Comparison of ENCODE assay signal across 13 mouse cellular contexts in the genomic region with DNA sequence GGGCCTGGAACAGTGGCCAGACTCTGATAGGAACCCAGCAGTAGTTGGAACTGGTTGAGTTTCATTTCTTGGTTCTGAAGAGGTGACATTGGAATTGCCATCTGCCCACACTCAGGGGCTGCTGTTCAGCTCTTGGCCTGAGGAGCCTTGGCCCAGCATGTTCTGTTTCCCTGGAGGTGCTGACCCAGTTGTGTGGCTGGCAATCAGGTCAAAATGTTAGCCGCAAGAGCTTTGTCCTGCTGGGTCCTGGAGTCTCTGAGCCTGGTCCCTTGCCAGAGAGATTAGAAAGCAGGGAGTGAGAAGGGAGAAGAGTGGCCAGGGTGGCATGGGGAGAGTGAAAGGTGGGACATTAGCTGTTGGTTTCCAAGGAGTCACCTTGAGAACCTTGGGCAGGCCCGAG. TPM values are rescaled to one million over a fixed set of nuclear protein-coding genes. Genes with fewer than 3 reads are reported as not detected.
DNase-seq lines count a peak whose midpoint lies in the region; ATAC-seq and TF ChIP-seq lines count a peak whose summit lies in the region.
"Had no signal": no experiment of that assay in that cellular context is flagged by ENCODE, and none has a peak within 500 bp of the region (broad histone marks: within the 10 kb centered on the region; RNA-seq: fewer than 3 reads in every experiment).

No protein-coding gene starts in this region.

- no peak for TF ChIP-seq EP300 in lung, postnatal 0 days (IDR thresholded peaks at IDR 0.05)
- no peak for TF ChIP-seq EP300 in stomach, postnatal 0 days (optimal IDR thresholded peaks at IDR 0.05)

- H3K36me3 ChIP-seq in embryonic facial prominence, embryonic 15.5 days: no peaks in the 10 kb centered on the region
- no peaks in the 10 kb centered on the region for H3K36me3 ChIP-seq in embryonic facial prominence, embryonic 10.5 days (replicated peaks)
- H3K36me3 ChIP-seq in lung, postnatal 0 days (ENCODE audit: insufficient read depth, low read length): no peaks in the 10 kb centered on the region
- H3K36me3 ChIP-seq in heart, embryonic 12.5 days: no peaks in the 10 kb centered on the region
- H3K36me3 ChIP-seq in stomach, postnatal 0 days (ENCODE audit: control insufficient read depth, insufficient read depth, low read length): no peaks in the 10 kb centered on the region
- H3K36me3 ChIP-seq: limb, embryonic 13.5 days had no signal

- TF ChIP-seq CTCF in lung, postnatal 0 days (IDR thresholded peaks at IDR 0.05): no peak
- TF ChIP-seq CTCF in lung, adult 2 months (IDR thresholded peaks at IDR 0.05; ENCODE audit: insufficient read depth, low read length): no peak
- no peak for TF ChIP-seq CTCF in stomach, postnatal 0 days (IDR thresholded peaks at IDR 0.05; ENCODE audit: low read depth)

- no peak for TF ChIP-seq POLR2A in lung, adult 2 months (IDR thresholded peaks at IDR 0.05; ENCODE audit: borderline replicate concordance, extremely low read depth, low read depth, low read length)

- 0 out of 2 replicates have a peak overlapping the region, but pooled peaks have one; percentile 69 for H3K27ac ChIP-seq in embryonic facial prominence, embryonic 15.5 days (replicated peaks)
- H3K27ac ChIP-seq in embryonic facial prominence, embryonic 10.5 days (replicated peaks): no peak overlapping the region
- H3K27ac ChIP-seq in lung, postnatal 0 days (ENCODE audit: low read length): peak overlapping the region; percentile 40; the same call in 1 of the 2 replicates
- H3K27ac ChIP-seq in heart, embryonic 12.5 days (ENCODE audit: poor library complexity, severe bottlenecking): 0 out of 2 replicates have a peak overlapping the region, but pooled peaks have one; percentile 19
- peak overlapping the region; percentile 70 for H3K27ac ChIP-seq in stomach, postnatal 0 days (replicated peaks)
- H3K27ac ChIP-seq: limb, embryonic 13.5 days; macrophage had no signal

- H3K4me2 ChIP-seq in embryonic facial prominence, embryonic 15.5 days (replicated peaks): no peak overlapping the region
- H3K4me2 ChIP-seq in lung, postnatal 0 days (replicated peaks; ENCODE audit: low read depth, low read length): no peak overlapping the region
- H3K4me2 ChIP-seq in heart, embryonic 12.5 days: no peak overlapping the region
- no peak overlapping the region for H3K4me2 ChIP-seq in stomach, postnatal 0 days (replicated peaks; ENCODE audit: low read depth)
- H3K4me2 ChIP-seq: limb, embryonic 13.5 days had no signal

- peaks cover 66% of the 10 kb centered on the region for H3K4me1 ChIP-seq in embryonic facial prominence, embryonic 15.5 days
- H3K4me1 ChIP-seq in embryonic facial prominence, embryonic 10.5 days: peaks cover 43% of the 10 kb centered on the region
- peaks cover 31% of the 10 kb centered on the region for H3K4me1 ChIP-seq in lung, postnatal 0 days (ENCODE audit: insufficient read depth, low read depth, low read length)
- peaks cover 43% of the 10 kb centered on the region for H3K4me1 ChIP-seq in lung, adult 2 months (ENCODE audit: control insufficient read depth, insufficient read depth, low read length)
- H3K4me1 ChIP-seq in heart, embryonic 12.5 days (replicated peaks): peaks cover 86% of the 10 kb centered on the region
- peaks cover 12% of the 10 kb centered on the region; the same call in 1 of the 2 replicates for H3K4me1 ChIP-seq in stomach, postnatal 0 days (replicated peaks; ENCODE audit: control insufficient read depth, insufficient read depth)

- no peaks in the 10 kb centered on the region for H3K27me3 ChIP-seq in embryonic facial prominence, embryonic 15.5 days
- peaks cover 11% of the 10 kb centered on the region for H3K27me3 ChIP-seq in embryonic facial prominence, embryonic 10.5 days (replicated peaks; ENCODE audit: low read depth, poor library complexity, severe bottlenecking)
- H3K27me3 ChIP-seq in lung, postnatal 0 days (replicated peaks; ENCODE audit: insufficient read depth, low read length): no peaks in the 10 kb centered on the region
- 0 out of 2 replicates have a peak, but pooled peaks cover 5% of the 10 kb centered on the region for H3K27me3 ChIP-seq in heart, embryonic 12.5 days (replicated peaks)
- H3K27me3 ChIP-seq in stomach, postnatal 0 days (ENCODE audit: control insufficient read depth, insufficient read depth, low read length): no peaks in the 10 kb centered on the region
- H3K27me3 ChIP-seq: limb, embryonic 13.5 days had no signal

- H3K9ac ChIP-seq in embryonic facial prominence, embryonic 15.5 days: no peak overlapping the region
- H3K9ac ChIP-seq in lung, postnatal 0 days (replicated peaks; ENCODE audit: low read depth): no peak overlapping the region
- 0 out of 2 replicates have a peak overlapping the region, but pooled peaks have one; percentile 57 for H3K9ac ChIP-seq in heart, embryonic 12.5 days
- H3K9ac ChIP-seq in stomach, postnatal 0 days (ENCODE audit: low read length): no peak overlapping the region
- H3K9ac ChIP-seq: limb, embryonic 13.5 days had no signal

- no peak overlapping the region for H3K4me3 ChIP-seq in embryonic facial prominence, embryonic 15.5 days (replicated peaks)
- no peak overlapping the region for H3K4me3 ChIP-seq in embryonic facial prominence, embryonic 10.5 days
- H3K4me3 ChIP-seq in lung, postnatal 0 days (ENCODE audit: low read depth, low read length): no peak overlapping the region
- no peak overlapping the region for H3K4me3 ChIP-seq in lung, adult 2 months (replicated peaks; ENCODE audit: extremely low read depth, low read depth, low read length)
- no peak overlapping the region for H3K4me3 ChIP-seq in heart, embryonic 12.5 days
- H3K4me3 ChIP-seq in stomach, postnatal 0 days (ENCODE audit: low read depth, low read length): no peak overlapping the region
- H3K4me3 ChIP-seq: erythroblast, embryonic 14.5 days; limb, embryonic 13.5 days had no signal

- DNase-seq in embryonic facial prominence, embryonic 10.5 days (ENCODE audit: low spot score): no peak
- no peak for DNase-seq in lung, postnatal 0 days (ENCODE audit: low spot score)
- no peak for DNase-seq in lung, adult 2 months
- no peak for DNase-seq in stomach, postnatal 0 days (ENCODE audit: low spot score)
- no peak for DNase-seq in frontal cortex, adult 2 months (ENCODE audit: extremely low spot score in 1 of 2, low spot score in 1 of 2)
- DNase-seq: kidney, adult 11 months; kidney, postnatal 4 days; right cerebral cortex, postnatal 14 days had no signal

- no peaks in the 10 kb centered on the region for H3K9me3 ChIP-seq in embryonic facial prominence, embryonic 15.5 days (replicated peaks)
- no peaks in the 10 kb centered on the region for H3K9me3 ChIP-seq in embryonic facial prominence, embryonic 10.5 days
- H3K9me3 ChIP-seq in lung, postnatal 0 days (ENCODE audit: low read length): no peaks in the 10 kb centered on the region
- H3K9me3 ChIP-seq in heart, embryonic 12.5 days (replicated peaks): no peaks in the 10 kb centered on the region
- no peaks in the 10 kb centered on the region for H3K9me3 ChIP-seq in stomach, postnatal 0 days (ENCODE audit: control insufficient read depth, low read length)
- H3K9me3 ChIP-seq: limb, embryonic 13.5 days had no signal

- no peak for ATAC-seq in embryonic facial prominence, embryonic 15.5 days (ENCODE audit: insufficient number of reproducible peaks, low FRiP score, low TSS enrichment, low read depth)
- no peak for ATAC-seq in lung, postnatal 0 days
- ATAC-seq in heart, embryonic 12.5 days (ENCODE audit: insufficient number of reproducible peaks, low FRiP score): no peak
- ATAC-seq in stomach, postnatal 0 days (ENCODE audit: low FRiP score, low TSS enrichment): no peak

- WGBS in embryonic facial prominence, embryonic 15.5 days: 80% methylated on average over 2 of the region's 2 CpGs
- WGBS in embryonic facial prominence, embryonic 10.5 days: 89% methylated on average over 2 of the region's 2 CpGs
- 52% methylated on average over 2 of the region's 2 CpGs for WGBS in lung, postnatal 0 days
- 46% methylated on average over 2 of the region's 2 CpGs for WGBS in lung, adult 2 months
- WGBS in heart, embryonic 12.5 days: 73% methylated on average over 2 of the region's 2 CpGs
- WGBS in stomach, postnatal 0 days: 58% methylated on average over 2 of the region's 2 CpGs

RNA-seq across cellular contexts. Expression of gene Baiap2, which starts 6.2 kb away (rescaled TPM):
- 36.8 and 42.0 TPM in 2 replicates for polyA plus RNA-seq in embryonic facial prominence, embryonic 15.5 days (2015; fragmentation: Nextera tagmentation; extraction: Ambion mirVana)
- 9.6 and 11.0 TPM in 2 replicates for polyA plus RNA-seq in embryonic facial prominence, embryonic 10.5 days (2016; fragmentation: Nextera tagmentation; extraction: Ambion mirVana)
- polyA plus RNA-seq in lung, postnatal 0 days (2015; fragmentation: Nextera tagmentation; extraction: Ambion mirVana): 42.9 and 52.6 TPM in 2 replicates
- 83.7 and 92.9 TPM in 2 replicates for polyA plus RNA-seq in lung, adult 2 months (2012; rRNA removed)
- polyA plus RNA-seq in heart, embryonic 12.5 days (2016; fragmentation: Nextera tagmentation; extraction: Ambion mirVana): 15.6 and 16.4 TPM in 2 replicates
- 35.1 and 39.2 TPM in 2 replicates for polyA plus RNA-seq in stomach, postnatal 0 days (2015; fragmentation: Nextera tagmentation; extraction: Ambion mirVana)
- 229 and 240 TPM in 2 replicates for polyA plus RNA-seq in frontal cortex, adult 2 months (2012; rRNA removed)

RNA-seq across cellular contexts. Expression of gene Chmp6, which starts 35.6 kb away (rescaled TPM):
- 93.8 and 95.1 TPM in 2 replicates for polyA plus RNA-seq in embryonic facial prominence, embryonic 15.5 days (2015; fragmentation: Nextera tagmentation; extraction: Ambion mirVana)
- polyA plus RNA-seq in embryonic facial prominence, embryonic 10.5 days (2016; fragmentation: Nextera tagmentation; extraction: Ambion mirVana): 117 and 120 TPM in 2 replicates
- 83.6 and 89.9 TPM in 2 replicates for polyA plus RNA-seq in lung, postnatal 0 days (2015; fragmentation: Nextera tagmentation; extraction: Ambion mirVana)
- 50.2 and 51.0 TPM in 2 replicates for polyA plus RNA-seq in lung, adult 2 months (2012; rRNA removed)
- polyA plus RNA-seq in heart, embryonic 12.5 days (2016; fragmentation: Nextera tagmentation; extraction: Ambion mirVana): 67.8 and 70.4 TPM in 2 replicates
- polyA plus RNA-seq in stomach, postnatal 0 days (2015; fragmentation: Nextera tagmentation; extraction: Ambion mirVana): 84.5 and 85.3 TPM in 2 replicates
- polyA plus RNA-seq in frontal cortex, adult 2 months (2012; rRNA removed): 42.3 and 45.3 TPM in 2 replicates
